Mouse (Mus musculus) left cerebral cortex, postnatal 4 days (tissue): Measurements from ENCODE around the gene Kcnd3. TPM values are rescaled to one million over a fixed set of nuclear protein-coding genes. Genes with fewer than 3 reads are reported as not detected.
"Not testable (repeated sequence)": the region's sequence is repeated elsewhere in the genome, so short reads cannot be mapped to it uniquely, and the experiment has no call there.

Experiments used
- DNase-seq: peaks from one replicate; pipeline ENCODE4 v3.0.0-alpha.2; 2022
- intact Hi-C: fragments of 180-260 bp; cut with DNase I; formaldehyde crosslinking; loops from one replicate; pipeline ENCODE4 v1.15.1; 2025
- total RNA-seq, 2 experiments: library from RNA; stranded (reverse); gene quantifications; 2 replicates each; pipeline ENCODE4 v1.2.3; 2021

Kcnd3 gene
- total RNA-seq, 2 experiments from 2014 or later = 35.8 to 41.2 TPM

- no peak for DNase-seq
- intact Hi-C loops = no loop called here
Measured at GRCm38 (mm10) chr3:105693327-105694080, 241.4 kb downstream of the Kcnd3 start.

- intact Hi-C loops = no loop called here
- DNase-seq = peak; percentile 43
Measured at GRCm38 (mm10) chr3:105695476-105696386, 243.6 kb downstream of the Kcnd3 start.

- intact Hi-C loops = no loop called here
- DNase-seq = peak; percentile 27
Measured at GRCm38 (mm10) chr3:105696387-105697147, 244.4 kb downstream of the Kcnd3 start.

GRCm38 (mm10) chr3:105697148-105697441 lies 245.0 kb downstream of the Kcnd3 start:
- intact Hi-C loops = no loop called here
- no peak for DNase-seq

- intact Hi-C loops = no loop called here
- DNase-seq = no peak
Measured at GRCm38 (mm10) chr3:105698311-105698710, 246.2 kb downstream of the Kcnd3 start.

- intact Hi-C loops = no loop called here
Measured at GRCm38 (mm10) chr3:105699241-105699933, 247.3 kb downstream of the Kcnd3 start.

GRCm38 (mm10) chr3:105700786-105701185 lies 248.7 kb downstream of the Kcnd3 start:
- DNase-seq, intact Hi-C loops: not testable (repeated sequence)

More at GRCm38 (mm10) chr3:105699241-105699933, 247.3 kb downstream of the Kcnd3 start:
- DNase-seq = no peak

- intact Hi-C loops = no loop called here
- DNase-seq = no peak
Measured at GRCm38 (mm10) chr3:105701399-105701798, 249.3 kb downstream of the Kcnd3 start.

- intact Hi-C loops = no loop called here
- no peak for DNase-seq
Measured at GRCm38 (mm10) chr3:105703571-105703970, 251.4 kb downstream of the Kcnd3 start.

GRCm38 (mm10) chr3:105704031-105705008 lies 252.2 kb downstream of the Kcnd3 start, which contains the start of gene Inka2:
Gene Inka2, plus strand, starts transcription at chr3:105704599.
- intact Hi-C loops = no loop called here
- DNase-seq = peak; percentile 86

GRCm38 (mm10) chr3:105705061-105705549 lies 253.0 kb downstream of the Kcnd3 start:
- intact Hi-C loops = no loop called here
- DNase-seq = peak; percentile 91

GRCm38 (mm10) chr3:105705561-105705960 lies 253.4 kb downstream of the Kcnd3 start:
- intact Hi-C loops = no loop called here
- DNase-seq = no peak

GRCm38 (mm10) chr3:105706366-105707020 lies 254.4 kb downstream of the Kcnd3 start:
- intact Hi-C loops = no loop called here
- peak; percentile 88 for DNase-seq

- no peak for DNase-seq
- intact Hi-C loops = no loop called here
Measured at GRCm38 (mm10) chr3:105707590-105707989, 255.5 kb downstream of the Kcnd3 start.

- peak; percentile 93 for DNase-seq
Measured at GRCm38 (mm10) chr3:105710246-105710645, 258.1 kb downstream of the Kcnd3 start.

GRCm38 (mm10) chr3:105711741-105712140 lies 259.6 kb downstream of the Kcnd3 start:
- DNase-seq = peak; percentile 78
- intact Hi-C loops = no loop called here

More at GRCm38 (mm10) chr3:105710246-105710645, 258.1 kb downstream of the Kcnd3 start:
- intact Hi-C loops = no loop called here

GRCm38 (mm10) chr3:105712827-105713226 lies 260.7 kb downstream of the Kcnd3 start:
- intact Hi-C loops = no loop called here

GRCm38 (mm10) chr3:105714091-105714819 lies 262.1 kb downstream of the Kcnd3 start:
- intact Hi-C loops = no loop called here
- peak; percentile 87 for DNase-seq

More at GRCm38 (mm10) chr3:105712827-105713226, 260.7 kb downstream of the Kcnd3 start:
- no peak for DNase-seq
